In the genomic region with DNA sequence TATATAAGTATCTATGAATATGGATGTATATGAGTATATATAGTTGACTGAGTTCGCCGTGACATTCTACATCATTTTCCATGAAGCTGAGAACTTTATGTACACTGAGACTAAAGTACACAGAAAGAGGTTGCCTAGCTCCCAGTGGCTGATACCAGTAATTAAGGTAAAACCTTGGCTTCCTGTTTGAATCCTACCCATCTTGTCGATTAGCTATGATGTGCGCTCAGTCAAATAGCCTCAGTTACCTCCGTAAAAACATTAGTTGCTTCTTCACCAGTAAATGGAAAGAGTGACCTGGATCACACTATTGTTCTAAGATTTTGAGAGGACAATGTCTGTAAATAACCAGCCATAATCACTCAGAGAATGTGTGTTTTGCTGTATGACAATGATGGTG, we compare ENCODE assay signal across 22 mouse cellular contexts. TPM values are rescaled to one million over a fixed set of nuclear protein-coding genes. Genes with fewer than 3 reads are reported as not detected.
"Had no signal": no experiment of that assay in that cellular context is flagged by ENCODE, and none has a peak within 500 bp of the region (broad histone marks: within the 10 kb centered on the region; RNA-seq: fewer than 3 reads in every experiment).

No protein-coding gene starts in this region.

- H3K36me3 ChIP-seq: neural tube, embryonic 13.5 days; neural tube, embryonic 15.5 days; stomach, embryonic 15.5 days had no signal

- DNase-seq: retina, postnatal 1 day; right cerebral cortex, adult 18-20 months; right cerebral cortex, postnatal 14 days; right cerebral cortex, postnatal 25 days; right cerebral cortex, postnatal 4 days; spleen, adult 18-20 months; thymus, adult 18-20 months; thymus, adult 2 months; thymus, postnatal 14 days; thymus, postnatal 25 days; thymus, postnatal 36 days; thymus, postnatal 4 days had no signal

- H3K4me3 ChIP-seq: neural tube, embryonic 13.5 days; neural tube, embryonic 15.5 days; stomach, embryonic 15.5 days had no signal

- H3K4me2 ChIP-seq: neural tube, embryonic 13.5 days; neural tube, embryonic 15.5 days; stomach, embryonic 15.5 days had no signal

- H3K27me3 ChIP-seq: neural tube, embryonic 13.5 days; neural tube, embryonic 15.5 days; stomach, embryonic 15.5 days had no signal

RNA-seq across cellular contexts. Expression of a gene that starts 47.3 kb away (rescaled TPM):
- polyA plus RNA-seq: neural tube, embryonic 13.5 days; neural tube, embryonic 14.5 days; neural tube, embryonic 15.5 days; spleen, adult 2 months; stomach, embryonic 14.5 days; stomach, embryonic 15.5 days; stomach, embryonic 16.5 days; stomach, postnatal 0 days; testis, adult 2 months; urinary bladder, adult 2 months had no signal
